Mouse (Mus musculus): ENCODE data around the gene Ubac2. TPM values are rescaled to one million over a fixed set of nuclear protein-coding genes. Genes with fewer than 3 reads are reported as not detected.

The Ubac2 gene
- total and polyA plus RNA-seq, 2 experiments from 2014 or later, result 39.4 to 66.8 TPM

DNA sequence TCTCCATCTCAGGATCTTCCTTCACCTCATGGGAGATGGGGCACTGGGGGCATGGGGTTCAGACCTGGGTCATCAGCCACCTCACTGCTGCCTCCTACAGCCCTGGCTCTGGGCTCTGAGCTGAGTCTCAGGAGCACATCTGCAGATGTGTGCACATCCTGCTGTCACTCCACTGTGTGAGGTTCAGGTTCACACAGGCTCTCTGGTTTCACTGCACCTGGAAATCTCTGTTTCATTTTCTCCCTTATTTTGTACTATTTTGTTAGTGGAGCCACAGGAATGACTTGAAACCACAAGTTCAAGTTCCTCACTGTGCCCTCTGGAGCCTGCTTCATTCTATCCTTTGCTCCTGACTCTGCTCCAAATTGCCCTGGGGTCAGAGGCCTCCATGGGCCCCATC lies 113.5 kb downstream of the Ubac2 start:
- H3K36me3 ChIP-seq (replicated peaks; ENCODE audit: control insufficient read depth, insufficient read depth, low read length), result peaks cover 19% of the 10 kb centered on the region

GRCm38 (mm10) chr14:121992395-121993280 lies 114.2 kb downstream of the Ubac2 start:
- peaks cover 19% of the 10 kb centered on the region for H3K36me3 ChIP-seq (replicated peaks; ENCODE audit: control insufficient read depth, insufficient read depth, low read length)
- no peaks in the 10 kb centered on the region for H3K27me3 ChIP-seq (ENCODE audit: control insufficient read depth, insufficient read depth, low read length)
- peaks cover 3% of the 10 kb centered on the region; the same call in 1 of the 2 replicates for H3K4me1 ChIP-seq (ENCODE audit: control insufficient read depth, insufficient read depth)
- 72% methylated on average over 13 of the region's 13 CpGs for whole genome bisulfite sequencing
- no peak overlapping the region for H3K9ac ChIP-seq (replicated peaks; ENCODE audit: low read depth, low read length)
- H3K4me2 ChIP-seq (ENCODE audit: low read depth, low read length), result no peak overlapping the region
- peak; percentile 33 for DNase-seq (ENCODE audit: low spot score)
- TF ChIP-seq CTCF (IDR thresholded peaks at IDR 0.05; ENCODE audit: low read depth) (no peak), EP300 (IDR thresholded peaks at IDR 0.05; ENCODE audit: low read depth) (no peak)
- peak; percentile 39; the same call in 1 of the 2 replicates for ATAC-seq (ENCODE audit: insufficient read depth, low read depth)
- H3K27ac ChIP-seq (ENCODE audit: low read depth), result peak overlapping the region; percentile 63
- H3K4me3 ChIP-seq (ENCODE audit: low read depth, low read length), result no peak overlapping the region
- H3K9me3 ChIP-seq (replicated peaks; ENCODE audit: control insufficient read depth, low read length), result no peaks in the 10 kb centered on the region

More for the DNA sequence above, 113.5 kb downstream of the Ubac2 start:
- H3K4me3 ChIP-seq (ENCODE audit: low read depth, low read length), result no peak overlapping the region
- H3K9ac ChIP-seq (replicated peaks; ENCODE audit: low read depth, low read length), result no peak overlapping the region
- ATAC-seq (ENCODE audit: insufficient read depth, low read depth), result no peak
- peaks cover 1% of the 10 kb centered on the region; the same call in 1 of the 2 replicates for H3K4me1 ChIP-seq (ENCODE audit: control insufficient read depth, insufficient read depth)
- peak overlapping the region; percentile 63; the same call in 1 of the 2 replicates for H3K27ac ChIP-seq (ENCODE audit: low read depth)
- TF ChIP-seq CTCF (IDR thresholded peaks at IDR 0.05; ENCODE audit: low read depth) (no peak), EP300 (IDR thresholded peaks at IDR 0.05; ENCODE audit: low read depth) (no peak)
- DNase-seq (ENCODE audit: low spot score), result no peak
- no peaks in the 10 kb centered on the region for H3K27me3 ChIP-seq (ENCODE audit: control insufficient read depth, insufficient read depth, low read length)
- H3K4me2 ChIP-seq (ENCODE audit: low read depth, low read length), result no peak overlapping the region
- H3K9me3 ChIP-seq (replicated peaks; ENCODE audit: control insufficient read depth, low read length), result no peaks in the 10 kb centered on the region

GRCm38 (mm10) chr14:121993616-121994015 lies 115.2 kb downstream of the Ubac2 start:
- Histone ChIP-seq H3K27me3 (ENCODE audit: control insufficient read depth, insufficient read depth, low read length) (no peaks in the 10 kb centered on the region), H3K4me1 (ENCODE audit: control insufficient read depth, insufficient read depth) (peaks cover 3% of the 10 kb centered on the region; the same call in 1 of the 2 replicates), H3K4me2 (ENCODE audit: low read depth, low read length) (no peak overlapping the region), H3K4me3 (ENCODE audit: low read depth, low read length) (no peak overlapping the region), H3K36me3 (replicated peaks; ENCODE audit: control insufficient read depth, insufficient read depth, low read length) (peaks cover 19% of the 10 kb centered on the region), H3K9me3 (replicated peaks; ENCODE audit: control insufficient read depth, low read length) (no peaks in the 10 kb centered on the region), H3K9ac (replicated peaks; ENCODE audit: low read depth, low read length) (no peak overlapping the region), H3K27ac (ENCODE audit: low read depth) (no peak overlapping the region)
- no peak for TF ChIP-seq CTCF (IDR thresholded peaks at IDR 0.05; ENCODE audit: low read depth)
- TF ChIP-seq EP300 (IDR thresholded peaks at IDR 0.05; ENCODE audit: low read depth), result no peak
- no peak for ATAC-seq (ENCODE audit: insufficient read depth, low read depth)
- DNase-seq (ENCODE audit: low spot score), result no peak
- WGBS, result 86% methylated on average over 4 of the region's 4 CpGs

DNA sequence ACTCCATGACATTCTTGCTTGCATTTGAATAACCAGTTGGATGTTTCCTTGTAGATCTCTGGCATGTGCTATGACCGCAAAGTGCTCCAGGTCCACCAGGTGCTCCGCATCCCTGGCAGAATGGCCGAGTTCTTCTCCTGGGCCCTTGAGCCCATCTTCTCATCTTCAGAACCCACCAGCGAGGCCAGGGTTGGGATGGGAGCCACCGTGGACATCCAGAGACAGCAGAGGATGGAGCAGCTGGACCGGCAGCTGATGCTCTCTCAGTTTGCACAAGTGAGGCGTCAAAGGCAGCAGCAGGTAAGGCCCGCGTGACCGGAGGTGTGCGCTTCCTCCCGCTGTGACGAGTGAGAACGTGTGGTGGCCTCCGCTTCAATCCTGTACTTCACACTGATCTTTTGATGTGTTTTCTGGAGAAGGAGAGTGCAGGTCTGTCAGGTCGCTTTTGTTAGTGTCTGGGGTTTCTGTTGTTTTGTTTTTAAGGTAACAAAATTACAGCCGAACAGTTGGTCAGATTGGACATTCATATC lies 115.8 kb downstream of the Ubac2 start:
- ATAC-seq (ENCODE audit: insufficient read depth, low read depth) (no peak), DNase-seq (ENCODE audit: low spot score) (no peak)
- TF ChIP-seq EP300 (IDR thresholded peaks at IDR 0.05; ENCODE audit: low read depth), result no peak
- TF ChIP-seq CTCF (IDR thresholded peaks at IDR 0.05; ENCODE audit: low read depth), result no peak
- Histone ChIP-seq H3K27me3 (ENCODE audit: control insufficient read depth, insufficient read depth, low read length) (no peaks in the 10 kb centered on the region), H3K4me3 (ENCODE audit: low read depth, low read length) (no peak overlapping the region), H3K9me3 (replicated peaks; ENCODE audit: control insufficient read depth, low read length) (no peaks in the 10 kb centered on the region), H3K9ac (replicated peaks; ENCODE audit: low read depth, low read length) (no peak overlapping the region), H3K4me2 (ENCODE audit: low read depth, low read length) (no peak overlapping the region), H3K36me3 (replicated peaks; ENCODE audit: control insufficient read depth, insufficient read depth, low read length) (peaks cover 19% of the 10 kb centered on the region), H3K27ac (ENCODE audit: low read depth) (no peak overlapping the region), H3K4me1 (ENCODE audit: control insufficient read depth, insufficient read depth) (peaks cover 3% of the 10 kb centered on the region; the same call in 1 of the 2 replicates)
- 92% methylated on average over 17 of the region's 17 CpGs for WGBS

DNA sequence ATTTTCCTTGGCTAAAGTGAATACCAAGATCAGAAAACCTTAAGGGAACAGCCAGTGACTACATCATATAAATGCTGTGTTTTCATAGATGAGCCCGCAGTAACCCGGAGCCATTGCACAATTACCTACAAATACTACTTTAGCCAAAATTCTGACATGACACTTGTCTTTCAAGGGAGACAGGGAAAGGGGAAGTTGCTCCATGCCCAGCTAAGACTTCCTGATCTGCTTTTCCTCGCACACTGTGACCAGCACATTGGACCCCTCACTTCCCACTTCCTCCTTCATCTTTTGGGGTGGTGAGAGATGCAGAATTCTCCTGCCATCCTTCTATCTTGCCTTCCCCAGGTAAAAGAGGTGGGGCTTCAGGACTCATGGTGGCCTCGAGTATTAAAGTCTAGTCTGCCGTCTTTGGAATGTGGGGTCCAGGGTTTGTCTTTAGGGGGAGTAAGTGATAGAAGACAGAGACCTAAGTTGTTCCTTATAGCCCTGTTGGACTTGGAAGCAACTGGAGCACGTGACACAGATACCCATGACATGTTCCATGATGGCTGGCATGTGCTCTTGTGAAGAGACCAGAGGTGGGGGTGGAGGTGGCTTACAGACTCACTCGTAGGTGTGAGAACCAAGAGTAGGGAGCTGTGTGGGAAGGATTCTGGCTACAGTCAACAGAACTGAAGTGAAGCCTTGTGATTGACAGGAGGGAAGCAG lies 116.6 kb downstream of the Ubac2 start:
- H3K9ac ChIP-seq (replicated peaks; ENCODE audit: low read depth, low read length), result no peak overlapping the region
- ATAC-seq (ENCODE audit: insufficient read depth, low read depth), result no peak
- no peaks in the 10 kb centered on the region for H3K27me3 ChIP-seq (ENCODE audit: control insufficient read depth, insufficient read depth, low read length)
- H3K36me3 ChIP-seq (replicated peaks; ENCODE audit: control insufficient read depth, insufficient read depth, low read length), result peaks cover 19% of the 10 kb centered on the region
- no peak overlapping the region for H3K4me3 ChIP-seq (ENCODE audit: low read depth, low read length)
- H3K9me3 ChIP-seq (replicated peaks; ENCODE audit: control insufficient read depth, low read length), result no peaks in the 10 kb centered on the region
- WGBS, result 88% methylated on average over 7 of the region's 7 CpGs
- DNase-seq (ENCODE audit: low spot score), result no peak
- no peak overlapping the region for H3K4me2 ChIP-seq (ENCODE audit: low read depth, low read length)
- no peak overlapping the region for H3K27ac ChIP-seq (ENCODE audit: low read depth)
- TF ChIP-seq EP300 (IDR thresholded peaks at IDR 0.05; ENCODE audit: low read depth) (no peak), CTCF (IDR thresholded peaks at IDR 0.05; ENCODE audit: low read depth) (no peak)
- peaks cover 3% of the 10 kb centered on the region; the same call in 1 of the 2 replicates for H3K4me1 ChIP-seq (ENCODE audit: control insufficient read depth, insufficient read depth)
